Mouse (Mus musculus) granulocyte monocyte progenitor cell, adult 5-6 weeks (primary cell): Measurements from ENCODE around the gene Grap2. TPM values are rescaled to one million over a fixed set of nuclear protein-coding genes. Genes with fewer than 3 reads are reported as not detected.

Experiments used
- ATAC-seq: replicated peaks from 2 replicates; pipeline ENCODE4 v1.8.0; 2016; ENCODE audit warnings: mild to moderate bottlenecking, moderate TSS enrichment, inconsistent platforms; ENCODE audit not compliant: poor library complexity, severe bottlenecking
- total RNA-seq, 2 experiments: library from RNA; stranded (forward) in 1 of 2; stranded (reverse) in 1 of 2; fragments of 200-712, 200-1000 nt in 1 of 2; fragments of >200 nt in 1 of 2; fragmentation: Nextera tagmentation in 1 of 2; gene quantifications; 2 replicates each; pipeline ENCODE4 v1.2.3; 2014 to 2017

Gene Grap2
- total RNA-seq (2014; fragmentation: Nextera tagmentation): not detected in 2 replicates
- 0.21 TPM in 1 of 2 replicates, not detected in the other for total RNA-seq (2017)

GRCm38 (mm10) chr15:80572291-80572690 lies at the start of gene Grap2:
Gene Grap2 (plus strand): TSS chr15:80572594.
- peak; percentile 95 for ATAC-seq

GRCm38 (mm10) chr15:80529955-80530869 lies 42.2 kb upstream of the Grap2 start:
- ATAC-seq: no peak

GRCm38 (mm10) chr15:80531026-80531425 lies 41.4 kb upstream of the Grap2 start:
- ATAC-seq: no peak

- no peak for ATAC-seq
Measured at GRCm38 (mm10) chr15:80532281-80533072, 39.9 kb upstream of the Grap2 start.

GRCm38 (mm10) chr15:80533274-80533673 lies 39.1 kb upstream of the Grap2 start:
- no peak for ATAC-seq

- ATAC-seq: no peak
Measured at GRCm38 (mm10) chr15:80536051-80536450, 36.3 kb upstream of the Grap2 start.

- no peak for ATAC-seq
Measured at GRCm38 (mm10) chr15:80538075-80538474, 34.3 kb upstream of the Grap2 start.

- ATAC-seq: no peak
Measured at GRCm38 (mm10) chr15:80538671-80539340, 33.6 kb upstream of the Grap2 start.

- peak; percentile 37 for ATAC-seq
Measured at GRCm38 (mm10) chr15:80544115-80544514, 28.3 kb upstream of the Grap2 start.

GRCm38 (mm10) chr15:80545430-80545829 lies 27.0 kb upstream of the Grap2 start:
- no peak for ATAC-seq

- ATAC-seq: peak; percentile 52
Measured at GRCm38 (mm10) chr15:80554860-80555822, 17.3 kb upstream of the Grap2 start.

GRCm38 (mm10) chr15:80556021-80556420 lies 16.4 kb upstream of the Grap2 start:
- no peak for ATAC-seq

- no peak for ATAC-seq
Measured at GRCm38 (mm10) chr15:80557745-80558144, 14.6 kb upstream of the Grap2 start.

- ATAC-seq: no peak
Measured at GRCm38 (mm10) chr15:80559534-80559933, 12.9 kb upstream of the Grap2 start.

GRCm38 (mm10) chr15:80559978-80560377 lies 12.4 kb upstream of the Grap2 start:
- ATAC-seq: no peak

- peak; percentile 43 for ATAC-seq
Measured at GRCm38 (mm10) chr15:80560646-80561580, 11.5 kb upstream of the Grap2 start.

GRCm38 (mm10) chr15:80562446-80562845 lies 9.9 kb upstream of the Grap2 start:
- ATAC-seq: peak; percentile 19

GRCm38 (mm10) chr15:80563634-80564208 lies 8.7 kb upstream of the Grap2 start:
- peak; percentile 53 for ATAC-seq
